Mouse (Mus musculus) liver (tissue): ENCODE measurements around the gene Unc13c.

ENCODE experiments used
- DNase-seq: peaks from one replicate; pipeline ENCODE4 v3.0.0-alpha.2; 2020; ENCODE audit warnings: mixed read lengths

Gene Unc13c

DNA sequence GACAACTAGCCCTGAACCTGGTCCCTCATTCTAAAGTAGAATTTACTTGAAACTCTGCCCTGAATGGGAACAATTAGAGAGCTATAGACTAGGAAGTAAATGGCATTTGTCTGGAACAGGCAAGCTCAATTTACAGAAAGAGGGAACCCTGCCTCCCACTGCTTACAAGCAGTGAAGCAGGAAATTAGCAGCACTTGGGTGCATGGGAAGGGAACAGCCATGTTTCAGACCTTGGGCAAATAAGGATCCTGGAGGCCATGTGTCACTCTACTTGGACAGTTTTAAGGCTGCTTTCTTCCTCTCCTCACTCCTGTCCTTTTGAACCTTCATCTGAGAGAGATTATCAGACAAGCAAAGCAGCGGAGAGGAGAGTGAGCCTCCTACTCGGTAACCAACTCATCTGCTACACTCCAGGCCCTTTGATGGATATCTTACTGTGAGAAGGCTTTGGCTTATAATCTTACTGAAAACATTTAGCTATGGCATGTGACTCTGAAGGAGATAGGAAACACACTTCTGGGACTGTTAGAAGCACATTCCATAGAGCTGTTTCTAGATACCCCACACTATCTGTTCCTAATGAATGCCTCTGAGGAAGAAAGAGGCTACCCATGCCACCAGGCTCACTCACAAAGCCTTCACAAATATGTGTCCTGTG, 101.2 kb downstream of the Unc13c start:
- no peak for DNase-seq

DNA sequence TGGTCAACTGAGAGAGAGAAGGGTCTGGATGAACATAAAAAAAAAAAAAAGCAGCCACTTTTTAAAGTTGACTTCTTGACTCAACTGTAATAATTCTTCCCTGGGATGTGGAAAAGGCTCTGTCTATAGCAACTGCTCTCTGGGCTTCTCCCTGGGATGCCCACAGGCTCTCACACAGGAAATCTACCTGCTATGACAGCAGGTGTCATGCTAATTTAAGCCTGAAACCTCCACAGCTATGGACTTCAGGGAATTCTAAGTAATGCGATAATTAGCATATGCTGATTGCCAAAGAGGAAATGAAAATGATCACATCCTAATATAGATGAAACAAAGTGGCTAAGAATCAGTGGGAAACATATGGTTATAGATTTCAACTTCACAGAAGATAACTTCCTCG, 102.1 kb downstream of the Unc13c start:
- no peak for DNase-seq

- no peak for DNase-seq
Measured at GRCm38 (mm10) chr9:73859469-73859868, 109.3 kb downstream of the Unc13c start.

DNA sequence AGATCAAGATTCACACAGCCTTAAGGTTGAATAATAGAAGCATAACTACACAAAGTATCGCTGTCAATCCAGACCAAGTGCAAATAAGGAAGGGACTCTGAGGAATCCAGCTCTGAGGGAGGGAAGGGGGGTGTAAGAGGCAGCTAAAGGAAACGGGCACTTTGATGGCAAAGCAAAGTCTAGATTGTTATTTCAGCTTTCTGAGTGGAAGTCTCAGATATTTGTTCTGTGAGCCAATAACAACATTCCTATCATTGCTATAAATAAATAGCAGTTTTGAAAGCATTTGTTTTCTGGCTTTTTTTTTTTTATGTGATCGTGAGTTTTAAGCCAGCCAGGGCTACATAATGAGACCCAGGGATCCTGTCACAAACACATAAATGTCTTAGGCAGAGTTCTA, 114.5 kb downstream of the Unc13c start:
- no peak for DNase-seq

GRCm38 (mm10) chr9:73806681-73807080, 162.1 kb downstream of the Unc13c start:
- no peak for DNase-seq

- no peak for DNase-seq
Measured at GRCm38 (mm10) chr9:73774616-73775015, 194.2 kb downstream of the Unc13c start.

DNA sequence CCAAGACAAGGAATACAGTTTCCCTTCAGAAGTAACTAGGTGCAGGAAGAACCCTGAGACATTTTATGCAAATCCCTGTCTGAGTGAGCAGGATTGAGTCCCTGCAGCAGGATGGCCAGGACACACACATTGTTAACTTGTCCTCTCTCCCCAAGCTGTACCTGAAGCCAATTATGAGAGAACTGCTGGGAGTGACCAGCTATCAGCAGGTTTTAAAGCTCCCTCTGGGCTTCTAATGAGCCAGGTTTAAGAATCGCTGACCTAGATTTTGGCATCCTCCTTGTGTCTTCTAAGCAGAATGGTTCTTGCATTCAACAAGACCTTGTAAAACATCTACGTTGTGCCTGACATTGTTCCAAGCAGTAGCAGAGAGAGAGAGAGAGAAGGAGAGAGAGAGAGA, 213.6 kb downstream of the Unc13c start:
- no peak for DNase-seq

- DNase-seq = no peak
Measured at GRCm38 (mm10) chr9:73753480-73753879, 215.3 kb downstream of the Unc13c start.

DNA sequence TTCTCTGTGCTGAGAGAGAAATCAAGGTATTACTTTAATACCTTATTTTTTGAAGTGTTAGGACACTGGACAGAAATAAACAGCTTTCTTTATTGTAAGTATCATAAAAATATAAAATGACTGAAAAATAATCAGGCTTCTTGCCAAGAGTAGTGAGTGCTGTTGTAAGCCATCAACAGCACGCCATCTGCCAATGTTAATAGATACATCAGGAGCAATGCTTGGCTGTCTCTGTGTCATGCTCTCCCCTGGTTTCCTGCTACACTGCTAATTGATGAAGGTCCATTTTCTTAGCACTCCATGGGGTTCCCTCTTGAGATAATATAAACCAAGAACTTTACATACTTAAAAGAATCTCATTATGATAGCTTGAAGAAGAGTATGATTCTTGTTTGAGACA, 217.4 kb downstream of the Unc13c start:
- DNase-seq = no peak

GRCm38 (mm10) chr9:73734446-73734845, 234.3 kb downstream of the Unc13c start:
- DNase-seq = no peak

DNA sequence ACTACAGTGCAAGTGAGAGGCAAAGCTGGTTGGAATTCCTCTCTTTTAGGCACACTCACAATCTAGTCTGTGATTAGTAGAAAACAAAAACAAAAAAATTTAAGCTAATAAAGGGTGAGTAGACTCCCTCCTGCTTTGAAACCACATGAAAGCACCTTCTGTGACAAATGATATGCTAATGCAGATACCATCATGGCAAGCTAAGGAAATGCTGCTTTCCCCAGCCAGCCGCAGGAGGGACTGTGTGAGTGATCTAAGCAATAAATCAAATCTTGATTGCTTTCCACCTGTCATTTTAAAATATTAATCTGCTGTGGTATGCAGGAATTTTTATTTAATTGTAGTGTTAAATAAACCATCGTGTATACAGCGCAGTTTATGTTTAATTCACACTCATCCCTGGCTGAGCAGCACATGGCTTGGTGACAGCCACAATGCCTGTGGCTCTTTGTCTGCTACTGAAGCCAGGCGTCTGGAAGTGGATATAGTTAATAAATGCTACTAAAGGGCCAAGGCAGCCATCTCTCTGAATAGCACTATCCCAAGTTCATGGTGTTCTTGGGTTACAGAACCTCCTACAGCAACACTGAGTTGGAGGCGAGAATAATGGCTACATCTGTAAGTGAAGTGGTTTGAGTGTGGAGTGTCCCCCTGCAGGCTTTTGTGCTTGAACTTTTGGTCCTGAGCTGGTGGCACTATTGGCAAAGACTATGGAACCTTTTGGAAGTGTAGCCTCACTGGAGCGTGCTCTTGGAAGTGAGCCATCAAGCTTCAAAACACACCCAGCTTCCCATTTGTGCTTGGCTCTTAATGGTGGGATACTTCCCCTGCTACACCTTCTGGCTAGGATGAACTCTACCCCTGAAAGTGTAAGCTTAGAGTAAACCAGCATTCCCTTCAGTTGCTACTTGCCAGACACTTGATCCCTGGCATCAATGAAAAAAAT, 242.8 kb downstream of the Unc13c start:
- no peak for DNase-seq

- DNase-seq = no peak
Measured at GRCm38 (mm10) chr9:73724776-73725175, 244.0 kb downstream of the Unc13c start.

DNA sequence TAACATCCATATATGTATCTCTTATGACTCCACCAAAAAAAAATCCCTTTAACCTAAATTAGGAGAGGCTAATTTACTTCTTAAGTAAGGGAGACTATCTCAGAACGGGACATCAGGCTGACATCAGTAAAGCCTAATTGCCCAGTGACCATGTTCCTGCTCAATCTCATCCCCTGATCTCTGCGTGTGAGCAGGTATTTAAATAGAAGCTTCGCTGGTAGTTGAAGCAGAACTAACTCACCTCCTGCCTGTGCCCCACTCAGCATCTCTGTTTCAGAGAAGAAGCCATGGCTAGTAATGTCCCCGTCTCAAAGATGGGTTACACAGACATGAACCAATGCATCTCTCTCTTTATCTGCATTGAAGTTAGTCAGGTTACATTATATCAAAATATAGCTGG, 255.3 kb downstream of the Unc13c start:
- no peak for DNase-seq

DNA sequence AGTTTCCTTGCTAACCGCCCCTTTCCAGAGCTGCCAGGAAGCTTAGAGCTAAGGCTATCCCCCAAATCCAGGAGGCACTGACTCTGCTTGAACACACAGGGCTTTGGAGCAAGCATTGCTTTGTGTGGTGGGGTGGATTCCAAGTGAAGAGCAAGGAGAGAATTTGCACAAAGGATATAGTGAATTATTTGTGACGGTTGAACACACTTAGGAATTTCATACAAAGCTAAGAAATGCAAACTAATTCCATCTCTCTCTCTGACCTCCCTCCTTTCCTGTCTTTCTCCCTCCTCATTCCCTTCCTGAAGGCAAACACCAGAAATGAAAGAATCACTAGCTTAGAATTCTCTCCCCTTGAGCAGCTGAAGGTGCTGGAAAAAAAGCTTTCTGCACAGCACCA, 271.7 kb downstream of the Unc13c start:
- no peak for DNase-seq

- DNase-seq = no peak
Measured at GRCm38 (mm10) chr9:73681580-73681979, 287.2 kb downstream of the Unc13c start.

GRCm38 (mm10) chr9:73680545-73681495, 287.9 kb downstream of the Unc13c start:
- no peak for DNase-seq

DNA sequence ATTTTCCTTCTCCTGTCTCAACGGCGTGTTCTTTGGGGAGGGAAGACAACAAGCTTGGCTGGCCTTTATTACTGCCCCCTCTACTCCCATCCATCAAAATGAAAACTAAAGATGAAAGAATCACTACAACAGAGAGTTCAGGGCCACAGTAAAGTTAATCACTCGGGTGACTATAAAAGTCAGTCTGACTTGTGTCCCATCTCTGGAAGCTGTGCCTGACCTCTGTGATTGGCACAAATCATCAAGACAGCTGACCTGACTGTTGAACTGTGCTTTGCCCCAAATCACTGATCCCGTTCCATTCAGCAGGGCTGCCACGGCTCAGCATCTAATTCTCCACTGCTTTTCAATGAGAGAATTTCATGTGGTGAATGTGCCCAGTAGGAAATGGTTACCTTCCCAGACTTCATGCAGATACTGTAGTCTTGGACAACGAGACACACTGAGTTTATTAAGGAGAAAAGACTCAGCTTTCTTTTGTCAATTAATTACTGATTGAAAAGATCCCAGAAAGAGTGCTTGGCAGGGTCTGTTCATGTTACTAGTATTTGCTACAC, 297.0 kb downstream of the Unc13c start:
- DNase-seq = no peak

DNA sequence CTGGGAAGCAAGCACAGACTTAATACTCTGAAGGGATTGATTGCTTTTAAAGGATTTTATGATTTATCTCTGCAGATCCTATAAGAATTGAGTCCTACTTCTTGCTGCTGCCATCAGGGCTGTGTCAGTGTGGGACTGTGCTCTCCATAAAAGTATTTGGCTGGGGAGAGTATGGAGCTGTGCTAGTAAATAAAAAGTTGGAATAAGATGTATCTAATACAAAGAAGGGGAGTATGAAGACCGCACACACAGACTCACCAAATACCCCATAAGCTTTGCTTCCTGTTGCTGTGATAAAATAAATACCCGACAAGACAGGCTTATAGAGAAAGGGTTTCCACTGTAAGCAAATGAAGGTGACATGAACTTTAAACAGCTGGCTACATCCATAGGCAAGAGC, 298.7 kb downstream of the Unc13c start:
- DNase-seq = no peak

DNA sequence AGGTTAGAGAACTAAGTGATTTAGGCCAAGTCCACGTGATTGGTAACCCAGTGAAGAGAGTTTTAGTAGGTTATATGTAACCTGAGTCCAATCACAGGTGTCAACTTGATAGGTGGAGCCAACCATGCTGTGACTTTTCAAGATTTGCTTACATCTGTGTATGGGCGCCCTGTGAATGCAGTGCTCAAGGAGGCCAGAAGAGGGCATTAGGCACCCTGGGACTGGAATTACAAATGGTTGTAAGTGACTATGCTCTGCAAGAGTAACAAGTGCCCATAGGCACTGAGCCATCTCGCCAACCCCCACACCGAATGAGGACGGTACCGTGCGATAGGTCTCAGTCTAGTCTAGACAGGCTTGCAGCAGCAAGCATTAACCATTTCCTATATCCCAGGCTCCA, 305.9 kb downstream of the Unc13c start:
- DNase-seq = no peak

DNA sequence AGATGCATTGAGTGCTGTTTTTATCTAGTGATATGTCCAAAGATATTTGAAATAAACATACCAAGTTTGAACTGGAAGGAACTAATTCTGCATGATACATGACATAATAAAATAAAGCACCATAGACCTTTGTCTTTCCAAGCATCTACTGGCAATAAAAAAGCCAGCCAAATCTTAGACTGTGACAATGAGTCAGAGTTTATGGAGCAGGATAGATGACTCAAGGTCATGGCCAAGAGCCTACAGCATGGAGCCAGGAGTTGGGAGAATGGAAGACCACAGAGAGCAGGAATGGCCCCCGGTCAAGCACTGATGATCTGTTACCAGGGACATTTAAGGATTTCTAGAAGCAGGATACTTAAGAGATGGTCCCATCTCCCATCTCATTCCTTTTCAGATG, 319.7 kb downstream of the Unc13c start:
- no peak for DNase-seq

DNA sequence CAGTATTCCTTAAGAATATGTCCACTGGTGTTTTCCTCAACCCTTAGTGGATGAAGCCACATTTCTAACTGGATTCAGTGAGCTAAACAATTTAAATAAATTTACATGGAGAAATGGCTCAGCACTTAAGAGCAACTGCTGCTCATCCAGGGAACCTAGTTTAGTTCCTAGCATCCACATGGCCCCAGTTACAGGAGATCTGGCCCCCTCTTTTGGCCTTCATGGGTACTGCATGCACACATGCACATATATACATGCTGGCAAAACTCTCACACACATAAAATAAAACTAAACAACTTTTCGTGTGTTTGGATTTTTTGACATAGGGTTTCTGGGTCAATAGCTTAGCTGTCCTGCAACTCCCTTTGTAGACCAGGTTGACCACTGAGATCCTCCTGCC, 330.6 kb downstream of the Unc13c start:
- no peak for DNase-seq

DNA sequence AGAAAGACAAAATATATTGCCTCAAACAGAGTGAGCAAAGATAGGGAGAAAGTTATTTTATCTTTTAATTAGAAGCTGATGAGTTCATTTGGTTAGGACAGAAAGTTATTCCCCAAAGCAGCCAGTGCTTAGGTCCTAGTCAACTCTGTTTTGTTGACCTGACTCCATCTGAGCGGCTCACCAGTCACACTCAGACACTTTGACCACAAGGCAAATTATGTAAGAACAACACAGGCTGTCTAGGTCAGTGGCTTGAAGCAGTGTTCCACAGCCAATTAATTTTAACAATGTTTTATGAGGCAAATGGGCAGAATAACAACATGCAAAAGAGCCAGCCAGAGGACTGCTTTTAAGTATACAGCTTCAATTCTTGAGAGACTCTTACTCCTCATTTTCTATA, 343.6 kb downstream of the Unc13c start:
- DNase-seq = no peak

DNA sequence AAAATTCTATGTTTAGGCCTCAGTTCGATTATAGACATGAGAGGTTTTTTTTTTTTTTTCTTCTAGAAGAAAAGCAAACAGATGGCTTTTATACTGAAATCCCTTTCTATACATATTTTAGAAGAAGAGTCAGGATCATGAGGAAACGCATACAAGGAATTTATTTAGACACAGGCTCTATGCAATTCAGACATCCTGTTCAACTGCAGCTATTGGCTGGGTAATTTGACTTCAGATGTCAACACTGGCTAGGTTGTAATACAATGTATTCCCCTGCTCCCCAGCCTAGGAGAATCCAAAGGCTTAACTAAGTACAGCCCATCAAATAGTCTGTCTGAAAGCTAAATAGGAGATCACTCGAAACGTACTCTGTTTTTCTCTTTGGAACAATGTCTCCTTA, 355.9 kb downstream of the Unc13c start:
- DNase-seq = no peak
